Mouse (Mus musculus): Measurements from ENCODE around the gene Catsperb. TPM values are rescaled to one million over a fixed set of nuclear protein-coding genes. Genes with fewer than 3 reads are reported as not detected.

The Catsperb gene
- not detected in 2 replicates for polyA plus RNA-seq (2012; rRNA removed)

DNA sequence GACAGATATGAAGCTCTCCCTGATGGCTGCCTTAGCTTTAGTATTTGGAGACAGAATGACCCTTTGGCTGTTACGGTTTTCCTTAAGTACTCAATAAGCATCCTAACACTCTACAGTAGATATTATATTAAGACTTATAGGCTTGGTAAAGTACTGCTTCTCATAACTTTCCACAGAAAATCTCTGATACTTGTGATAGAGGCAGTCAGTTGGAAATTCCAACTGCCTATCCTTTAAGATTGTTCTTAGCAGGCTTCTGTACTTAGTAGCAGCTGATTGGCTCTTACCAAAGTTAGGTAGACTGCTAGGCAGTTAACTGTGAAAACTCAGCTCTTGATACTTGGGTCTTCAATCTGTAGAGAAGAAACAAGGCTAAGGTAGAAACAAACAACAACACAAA is at the start of gene Catsperb:
TSS of gene Catsperb (plus strand) at position 301 of the 400 bp plus-strand sequence.

All from central nervous system, embryonic 14 days (tissue).